Mouse (Mus musculus) frontal cortex, adult 2 months (tissue): ENCODE results near the gene Gm10058. TPM values are rescaled to one million over a fixed set of nuclear protein-coding genes. Genes with fewer than 3 reads are reported as not detected.
"Not testable (repeated sequence)": the region's sequence is repeated elsewhere in the genome, so short reads cannot be mapped to it uniquely, and the experiment has no call there.

ENCODE experiments used
- DNase-seq, 2 experiments: peaks; one replicate each; pipeline ENCODE4 v3.0.0; 2022; ENCODE audit warnings: low spot score in 1 of 2; ENCODE audit errors: extremely low spot score in 1 of 2
- polyA plus RNA-seq: library from polyadenylated mRNA; depleted of rRNA; stranded (reverse); fragments of >200 nt; gene quantifications from 2 replicates; pipeline ENCODE4 v1.2.3, GENCODE M21; 2012; rRNA removed

Gene Gm10058
- polyA plus RNA-seq: not detected in 2 replicates

GRCm38 (mm10) chrX:27946785-27947184, at the start of gene Gm10058:
Gene Gm10058, minus strand, starts transcription at chrX:27946885.
- DNase-seq: not testable (repeated sequence)
